Mouse (Mus musculus): ENCODE data around the gene Cdh20. TPM values are rescaled to one million over a fixed set of nuclear protein-coding genes. Genes with fewer than 3 reads are reported as not detected.

Gene Cdh20
- total and polyA plus RNA-seq, 3 experiments: 0.05 TPM; not detected in 2

DNA sequence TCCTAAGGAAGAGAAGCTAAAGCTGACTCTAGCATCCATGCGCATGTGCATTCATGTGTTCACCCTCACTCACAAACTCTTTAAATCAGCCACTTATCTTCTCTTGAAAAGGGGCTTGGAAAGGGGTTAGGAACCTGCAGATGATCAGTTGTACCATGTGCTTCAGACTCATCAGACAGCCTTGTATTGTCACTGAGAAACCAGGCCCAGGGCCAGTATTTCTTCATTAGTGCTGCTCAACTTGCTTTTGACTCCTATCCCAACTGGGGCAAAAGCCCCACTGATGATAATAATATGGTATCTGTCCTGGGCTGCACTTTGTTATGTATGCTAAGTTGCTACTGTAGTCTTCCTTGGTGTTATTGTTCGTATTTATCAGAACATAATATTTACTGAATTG, 38.9 kb downstream of the Cdh20 start:
- peaks cover 16% of the 10 kb centered on the region for H3K9me3 ChIP-seq (replicated peaks)
- no peak for DNase-seq (ENCODE audit: low spot score)
- H3K36me3 ChIP-seq (replicated peaks): no peaks in the 10 kb centered on the region
- H3K4me3 ChIP-seq (ENCODE audit: low read depth, low read length): no peak overlapping the region
- no peaks in the 10 kb centered on the region for H3K27me3 ChIP-seq (ENCODE audit: insufficient read depth, low read length)
- ATAC-seq (ENCODE audit: extremely low read depth, insufficient number of reproducible peaks, low FRiP score, poor library complexity, severe bottlenecking): no peak
- H3K4me1 ChIP-seq (ENCODE audit: insufficient read depth, low read depth, low read length): no peaks in the 10 kb centered on the region
- TF ChIP-seq GATA2 (IDR thresholded peaks at IDR 0.05; ENCODE audit: borderline replicate concordance, low read depth, low read length): no peak
- TF ChIP-seq GATA1 (IDR thresholded peaks at IDR 0.05; ENCODE audit: borderline replicate concordance, low read length): no peak
- TF ChIP-seq POLR2AphosphoS5 (IDR thresholded peaks at IDR 0.05; ENCODE audit: insufficient replicate concordance, low read depth, low read length): no peak
- no peak for TF ChIP-seq TAL1 (conservative IDR thresholded peaks at IDR 0.05; ENCODE audit: low read depth, low read length)
- no peak for TF ChIP-seq CTCF (IDR thresholded peaks at IDR 0.05; ENCODE audit: low read depth, low read length)

DNA sequence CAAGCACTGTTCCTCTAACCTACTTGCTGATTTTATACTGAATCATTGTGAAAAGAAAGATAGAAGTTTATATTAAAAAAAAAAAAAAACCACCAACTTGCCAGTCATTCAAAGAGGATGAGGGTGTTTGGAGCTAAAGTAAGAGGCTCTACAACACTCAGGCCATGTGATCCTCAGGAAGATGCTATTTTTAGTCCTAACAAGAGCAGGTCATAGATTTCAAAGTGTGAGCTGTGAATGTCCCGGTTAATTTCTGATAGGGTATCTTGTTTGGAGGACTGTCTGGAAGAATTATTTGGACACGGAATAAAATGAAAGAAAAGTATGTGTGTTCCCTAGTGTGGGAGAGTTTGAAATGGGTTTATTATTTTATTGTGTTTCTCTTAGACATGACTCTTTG, 49.2 kb downstream of the Cdh20 start:
- TF ChIP-seq CTCF (IDR thresholded peaks at IDR 0.05; ENCODE audit: low read depth, low read length): no peak
- TF ChIP-seq POLR2AphosphoS5 (IDR thresholded peaks at IDR 0.05; ENCODE audit: insufficient replicate concordance, low read depth, low read length): no peak
- TF ChIP-seq GATA1 (IDR thresholded peaks at IDR 0.05; ENCODE audit: borderline replicate concordance, low read length): no peak
- no peak for TF ChIP-seq TAL1 (conservative IDR thresholded peaks at IDR 0.05; ENCODE audit: low read depth, low read length)
- TF ChIP-seq GATA2 (IDR thresholded peaks at IDR 0.05; ENCODE audit: borderline replicate concordance, low read depth, low read length): no peak
- DNase-seq (ENCODE audit: low spot score): no peak

DNA sequence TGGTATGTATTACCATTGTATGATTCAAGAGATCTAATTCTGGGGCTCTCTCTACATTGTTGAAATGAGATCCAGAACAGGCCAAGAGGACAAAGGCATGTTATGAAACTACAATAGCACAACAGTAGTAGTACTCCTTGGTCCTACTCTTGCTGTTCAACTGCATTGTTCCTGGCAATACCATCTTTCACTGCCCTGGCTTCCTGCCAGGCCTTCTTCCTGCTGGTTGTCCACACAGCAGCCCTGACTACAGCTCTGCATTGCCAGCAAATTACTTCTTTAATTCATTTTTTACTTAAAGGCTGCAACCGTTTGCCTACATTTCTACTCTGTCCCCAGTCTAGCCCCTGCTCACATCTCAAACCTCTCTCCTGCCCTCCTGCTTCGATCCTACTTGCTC, 59.8 kb downstream of the Cdh20 start:
- no peak for ATAC-seq (ENCODE audit: extremely low read depth, insufficient number of reproducible peaks, low FRiP score, poor library complexity, severe bottlenecking)
- no peak overlapping the region for H3K4me3 ChIP-seq (ENCODE audit: low read depth, low read length)
- no peak for TF ChIP-seq CTCF (IDR thresholded peaks at IDR 0.05; ENCODE audit: low read depth, low read length)
- no peak for TF ChIP-seq POLR2AphosphoS5 (IDR thresholded peaks at IDR 0.05; ENCODE audit: insufficient replicate concordance, low read depth, low read length)
- TF ChIP-seq GATA2 (IDR thresholded peaks at IDR 0.05; ENCODE audit: borderline replicate concordance, low read depth, low read length): no peak
- TF ChIP-seq TAL1 (conservative IDR thresholded peaks at IDR 0.05; ENCODE audit: low read depth, low read length): no peak
- no peak for TF ChIP-seq GATA1 (IDR thresholded peaks at IDR 0.05; ENCODE audit: borderline replicate concordance, low read length)

More for the DNA sequence above, 49.2 kb downstream of the Cdh20 start:
- Histone ChIP-seq H3K36me3 (replicated peaks) (no peaks in the 10 kb centered on the region), H3K9me3 (replicated peaks) (no peaks in the 10 kb centered on the region), H3K4me1 (ENCODE audit: insufficient read depth, low read depth, low read length) (no peaks in the 10 kb centered on the region), H3K27me3 (ENCODE audit: insufficient read depth, low read length) (no peaks in the 10 kb centered on the region), H3K4me3 (ENCODE audit: low read depth, low read length) (no peak overlapping the region)
- no peak for ATAC-seq (ENCODE audit: extremely low read depth, insufficient number of reproducible peaks, low FRiP score, poor library complexity, severe bottlenecking)

DNA sequence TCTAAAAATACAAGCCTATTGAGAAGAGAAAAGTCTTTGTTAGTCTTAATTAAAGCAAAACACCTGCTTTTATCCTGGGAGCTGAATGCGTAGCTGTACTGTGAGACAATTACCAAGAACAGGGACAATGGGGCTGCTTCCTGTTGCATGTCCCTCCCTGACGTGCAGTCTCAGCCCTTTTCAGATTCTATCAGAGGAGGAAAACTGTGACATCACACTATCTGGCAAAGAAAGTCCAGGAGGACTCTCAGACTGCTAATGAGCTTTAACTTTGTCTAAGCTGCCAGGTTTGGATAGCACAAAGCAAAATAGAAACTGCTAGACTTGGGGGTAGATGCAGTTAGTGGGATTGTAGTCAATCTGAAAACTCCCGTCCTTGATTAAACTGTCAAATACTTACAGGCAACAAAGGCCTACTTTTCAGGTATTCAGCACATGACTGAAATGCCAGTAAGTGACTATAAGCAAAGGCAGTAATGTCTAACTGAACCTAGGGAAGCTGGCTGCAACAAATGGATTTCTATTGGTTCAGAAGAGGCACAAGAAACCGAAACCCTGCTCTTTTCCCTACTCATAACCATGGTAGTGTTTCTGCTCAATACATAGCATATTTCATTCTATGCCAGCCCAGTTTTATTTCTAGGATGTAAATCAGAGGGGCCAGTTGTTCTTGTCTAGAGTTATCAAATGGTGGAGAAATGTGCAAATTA, 70.0 kb downstream of the Cdh20 start:
- ATAC-seq (ENCODE audit: extremely low read depth, insufficient number of reproducible peaks, low FRiP score, poor library complexity, severe bottlenecking) (no peak), DNase-seq (ENCODE audit: low spot score) (no peak)
- TF ChIP-seq GATA2 (IDR thresholded peaks at IDR 0.05; ENCODE audit: borderline replicate concordance, low read depth, low read length) (no peak), TAL1 (conservative IDR thresholded peaks at IDR 0.05; ENCODE audit: low read depth, low read length) (no peak), POLR2AphosphoS5 (IDR thresholded peaks at IDR 0.05; ENCODE audit: insufficient replicate concordance, low read depth, low read length) (no peak), GATA1 (IDR thresholded peaks at IDR 0.05; ENCODE audit: borderline replicate concordance, low read length) (no peak), CTCF (IDR thresholded peaks at IDR 0.05; ENCODE audit: low read depth, low read length) (no peak)
- Histone ChIP-seq H3K27me3 (ENCODE audit: insufficient read depth, low read length) (no peaks in the 10 kb centered on the region), H3K36me3 (replicated peaks) (no peaks in the 10 kb centered on the region), H3K9me3 (replicated peaks) (peaks cover 6% of the 10 kb centered on the region), H3K4me3 (ENCODE audit: low read depth, low read length) (no peak overlapping the region), H3K4me1 (ENCODE audit: insufficient read depth, low read depth, low read length) (no peaks in the 10 kb centered on the region)

More for the DNA sequence above, 59.8 kb downstream of the Cdh20 start:
- no peak for DNase-seq (ENCODE audit: low spot score)
- Histone ChIP-seq H3K27me3 (ENCODE audit: insufficient read depth, low read length) (no peaks in the 10 kb centered on the region), H3K36me3 (replicated peaks) (no peaks in the 10 kb centered on the region), H3K9me3 (replicated peaks) (peaks cover 3% of the 10 kb centered on the region), H3K4me1 (ENCODE audit: insufficient read depth, low read depth, low read length) (no peaks in the 10 kb centered on the region)

DNA sequence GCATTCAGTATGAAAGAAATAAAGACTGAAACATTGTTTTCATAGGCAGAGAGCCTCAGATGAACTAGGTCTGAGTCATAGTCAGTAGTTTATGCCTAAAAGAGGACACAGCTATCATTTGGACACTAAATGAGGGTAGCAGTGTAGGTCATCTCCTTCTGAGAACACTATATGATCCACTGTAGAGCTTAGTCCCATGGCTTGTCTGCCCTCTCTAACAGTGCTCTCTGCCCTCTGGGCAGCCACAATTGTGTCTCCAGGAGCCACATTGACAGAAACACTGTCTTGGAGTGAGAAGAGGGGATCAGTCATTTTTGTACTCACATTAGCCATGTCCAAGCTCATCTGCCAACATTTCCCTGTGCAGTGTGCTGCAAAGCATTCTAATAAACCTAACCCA, 70.7 kb downstream of the Cdh20 start:
- H3K4me3 ChIP-seq (ENCODE audit: low read depth, low read length): no peak overlapping the region
- no peak for ATAC-seq (ENCODE audit: extremely low read depth, insufficient number of reproducible peaks, low FRiP score, poor library complexity, severe bottlenecking)

DNA sequence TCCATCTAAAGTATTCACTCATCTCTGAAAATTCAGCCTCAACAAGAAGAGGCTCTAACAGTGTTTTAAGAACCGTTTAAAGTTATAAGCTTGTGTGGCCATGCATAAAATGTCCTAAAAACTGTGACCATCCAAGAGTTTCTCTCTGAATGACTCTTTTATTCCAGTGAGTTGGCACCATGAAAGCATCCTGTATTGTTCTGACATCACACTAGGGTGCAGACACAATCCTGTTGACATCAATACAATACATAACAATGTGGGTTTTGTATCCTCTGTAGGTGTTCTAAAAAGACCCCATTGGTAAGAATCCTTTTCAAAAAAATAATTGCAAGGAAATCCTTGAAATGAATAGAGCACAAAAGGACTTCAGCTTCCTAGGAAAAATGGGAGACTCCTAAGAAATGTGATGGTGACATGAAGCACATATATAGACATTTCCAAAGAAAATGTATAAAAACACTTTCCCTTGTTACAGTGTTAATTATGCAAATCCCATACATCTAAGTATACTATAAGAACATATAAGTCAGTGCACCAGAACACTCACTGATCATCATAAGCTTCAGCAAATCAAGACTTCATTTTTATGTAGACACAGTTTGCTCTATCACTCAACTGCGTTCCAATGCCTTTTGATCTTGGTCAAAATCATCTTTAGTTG, 80.1 kb downstream of the Cdh20 start:
- DNase-seq (ENCODE audit: low spot score) (no peak), ATAC-seq (ENCODE audit: extremely low read depth, insufficient number of reproducible peaks, low FRiP score, poor library complexity, severe bottlenecking) (no peak)
- TF ChIP-seq CTCF (IDR thresholded peaks at IDR 0.05; ENCODE audit: low read depth, low read length): no peak
- no peak for TF ChIP-seq POLR2AphosphoS5 (IDR thresholded peaks at IDR 0.05; ENCODE audit: insufficient replicate concordance, low read depth, low read length)
- no peak for TF ChIP-seq TAL1 (conservative IDR thresholded peaks at IDR 0.05; ENCODE audit: low read depth, low read length)
- TF ChIP-seq GATA2 (IDR thresholded peaks at IDR 0.05; ENCODE audit: borderline replicate concordance, low read depth, low read length): no peak
- no peak for TF ChIP-seq GATA1 (IDR thresholded peaks at IDR 0.05; ENCODE audit: borderline replicate concordance, low read length)
- no peak overlapping the region for H3K4me3 ChIP-seq (ENCODE audit: low read depth, low read length)
- no peaks in the 10 kb centered on the region for H3K27me3 ChIP-seq (ENCODE audit: insufficient read depth, low read length)
- H3K9me3 ChIP-seq (replicated peaks): peaks cover 11% of the 10 kb centered on the region; the same call in 1 of the 2 replicates
- H3K4me1 ChIP-seq (ENCODE audit: insufficient read depth, low read depth, low read length): no peaks in the 10 kb centered on the region
- no peaks in the 10 kb centered on the region for H3K36me3 ChIP-seq (replicated peaks)

More for the DNA sequence above, 70.7 kb downstream of the Cdh20 start:
- Histone ChIP-seq H3K27me3 (ENCODE audit: insufficient read depth, low read length) (no peaks in the 10 kb centered on the region), H3K36me3 (replicated peaks) (no peaks in the 10 kb centered on the region), H3K4me1 (ENCODE audit: insufficient read depth, low read depth, low read length) (no peaks in the 10 kb centered on the region), H3K9me3 (replicated peaks) (peaks cover 6% of the 10 kb centered on the region)
- TF ChIP-seq CTCF (IDR thresholded peaks at IDR 0.05; ENCODE audit: low read depth, low read length) (no peak), POLR2AphosphoS5 (IDR thresholded peaks at IDR 0.05; ENCODE audit: insufficient replicate concordance, low read depth, low read length) (no peak), TAL1 (conservative IDR thresholded peaks at IDR 0.05; ENCODE audit: low read depth, low read length) (no peak), GATA1 (IDR thresholded peaks at IDR 0.05; ENCODE audit: borderline replicate concordance, low read length) (no peak), GATA2 (IDR thresholded peaks at IDR 0.05; ENCODE audit: borderline replicate concordance, low read depth, low read length) (no peak)
- DNase-seq (ENCODE audit: low spot score): no peak
